Mouse (Mus musculus): ENCODE data around the gene Ankrd35. TPM values are rescaled to one million over a fixed set of nuclear protein-coding genes. Genes with fewer than 3 reads are reported as not detected.
A peak's percentile ranks its signal among the peaks of the same experiment; 100 is the strongest.
"Not testable (repeated sequence)": the region's sequence is repeated elsewhere in the genome, so short reads cannot be mapped to it uniquely, and the experiment has no call there.

Gene Ankrd35
- polyA plus RNA-seq (2017; shearing (Covaris generic)) = under 1 TPM in 1 of 2 experiments, not detected in 1; 0.13 TPM

GRCm38 (mm10) chr3:96669727-96670468 lies at the start of gene Ankrd35:
Ankrd35 (plus strand) TSS chr3:96670131.
- ATAC-seq = peak; percentile 96

- ATAC-seq = no peak
Measured at GRCm38 (mm10) chr3:96623201-96623600, 46.7 kb upstream of the Ankrd35 start.

DNA sequence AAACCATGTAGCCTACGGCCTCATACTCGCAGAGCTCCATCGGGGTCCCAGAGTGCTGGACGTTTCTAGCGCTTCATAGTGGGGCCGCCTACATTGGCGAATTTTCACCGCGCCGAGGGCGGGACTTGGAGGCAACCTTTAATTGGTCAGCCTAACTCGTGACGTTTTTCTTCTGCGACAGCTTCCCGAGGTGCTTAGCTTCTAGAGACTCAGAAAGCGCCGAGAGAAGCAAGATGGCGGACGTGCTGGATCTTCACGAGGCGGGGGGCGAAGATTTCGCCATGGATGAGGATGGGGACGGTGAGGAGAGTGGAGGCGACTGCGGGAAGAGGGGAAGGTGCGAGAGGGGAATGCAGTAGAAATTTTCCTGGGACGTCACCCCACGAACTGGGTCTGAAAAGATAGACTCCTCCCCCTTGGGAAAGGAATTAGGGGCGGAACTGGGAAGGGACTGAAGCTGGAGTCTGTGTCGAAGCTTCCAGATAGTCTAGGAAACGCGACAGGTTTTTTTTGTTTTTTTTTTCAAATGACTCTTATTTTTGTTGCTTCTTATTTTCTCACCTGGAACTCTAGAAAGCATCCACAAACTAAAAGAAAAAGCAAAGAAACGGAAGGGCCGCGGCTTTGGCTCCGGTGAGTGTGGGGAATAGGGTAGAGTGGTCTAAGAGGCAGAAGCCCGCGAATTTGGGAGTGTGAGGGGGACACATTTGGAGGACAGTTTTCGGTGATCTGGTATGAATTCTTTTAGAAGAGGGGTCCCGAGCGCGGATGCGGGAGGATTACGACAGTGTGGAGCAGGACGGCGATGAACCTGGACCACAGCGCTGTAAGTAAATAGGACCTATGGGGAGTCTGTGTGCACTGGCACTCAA lies 40.0 kb upstream of the Ankrd35 start, which contains the start of gene Rbm8a:
TSS of gene Rbm8a (plus strand) at position 205 of the 872 bp plus-strand sequence.
- peak; percentile 99 for ATAC-seq

DNA sequence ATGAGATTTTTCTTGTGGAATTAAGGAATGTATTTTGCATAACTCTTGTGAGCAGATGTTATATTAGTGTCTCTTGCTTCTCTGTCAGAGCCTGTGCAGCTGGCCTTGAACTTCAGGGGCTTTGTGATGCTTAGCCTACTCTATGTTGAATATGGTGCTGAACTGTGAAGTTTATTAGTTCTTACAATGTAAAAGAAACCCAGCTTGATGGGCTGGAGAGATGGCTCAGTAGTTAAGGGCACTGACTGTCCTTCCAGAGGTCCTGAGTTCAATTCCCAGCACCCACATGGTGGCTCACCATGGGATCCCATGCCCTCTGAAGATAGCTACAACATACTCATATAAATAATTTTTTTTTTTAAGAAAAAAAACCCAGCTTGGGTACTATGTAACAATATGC lies 37.9 kb upstream of the Ankrd35 start:
- ATAC-seq = no peak

GRCm38 (mm10) chr3:96634015-96634414 lies 35.9 kb upstream of the Ankrd35 start:
- ATAC-seq = no peak

GRCm38 (mm10) chr3:96634928-96635879 lies 34.7 kb upstream of the Ankrd35 start, which contains the start of the genes Pex11b and Gm42957:
Pex11b (plus strand) TSS chr3:96635376.
Gm42957 (plus strand) TSS chr3:96635474.
- ATAC-seq = peak; percentile 81

DNA sequence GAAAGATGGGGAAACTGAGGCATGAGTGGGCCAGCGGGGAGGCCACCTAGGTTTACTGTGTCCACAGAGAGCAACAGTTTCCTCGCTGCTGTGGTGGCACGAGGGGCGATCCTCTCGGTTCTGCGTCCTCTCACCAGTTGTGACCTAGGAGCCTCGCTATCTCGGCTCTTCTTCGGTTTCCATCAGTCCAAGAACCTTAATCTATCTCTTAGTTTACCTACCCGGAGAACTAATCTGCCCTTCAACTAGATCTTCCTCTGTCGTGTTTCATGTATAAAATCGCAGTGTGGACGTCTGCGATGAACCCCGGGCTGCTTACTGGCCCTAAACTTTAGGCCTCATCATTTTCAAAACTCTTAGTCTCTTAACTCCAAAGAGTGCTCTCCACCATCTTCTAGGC lies 34.0 kb upstream of the Ankrd35 start:
- ATAC-seq = no peak

DNA sequence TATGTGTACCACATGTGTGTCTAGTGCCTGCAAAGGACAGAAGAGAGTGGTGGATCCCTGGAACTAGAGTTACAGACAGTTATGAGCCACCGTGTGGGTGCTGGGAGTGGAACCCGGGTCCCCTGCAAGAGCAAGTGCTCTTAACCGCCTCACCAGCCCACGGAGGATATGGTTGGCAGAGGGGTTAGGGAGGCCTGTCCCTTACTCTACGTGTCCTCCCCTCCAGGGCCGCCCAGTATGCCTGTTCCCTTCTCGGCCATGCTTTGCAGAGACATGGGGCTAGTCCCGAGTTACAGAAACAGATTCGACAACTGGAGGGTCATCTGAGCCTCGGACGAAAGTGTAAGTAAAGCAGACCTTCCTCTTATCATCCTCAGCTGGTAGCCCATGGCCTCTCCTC lies 33.5 kb upstream of the Ankrd35 start:
- ATAC-seq = no peak

DNA sequence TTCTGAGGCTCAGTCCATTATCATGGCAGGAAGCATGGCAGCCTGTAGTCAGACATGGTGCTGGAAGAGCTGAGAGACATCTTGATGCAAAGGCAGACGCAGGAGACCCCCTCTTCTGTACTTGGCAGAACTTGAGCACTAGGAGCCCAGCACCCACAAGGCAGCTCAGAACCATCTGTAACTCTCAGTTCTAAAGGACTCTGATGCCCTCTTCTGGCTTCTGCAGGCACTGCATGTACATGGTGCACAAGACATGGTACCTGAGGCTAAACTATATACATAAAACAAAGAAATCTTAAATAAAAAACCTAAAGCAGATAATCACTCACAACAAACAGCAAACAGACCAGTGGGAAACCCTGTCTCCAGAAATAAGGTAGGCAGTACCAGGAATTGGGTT lies 30.7 kb upstream of the Ankrd35 start:
- ATAC-seq = no peak

DNA sequence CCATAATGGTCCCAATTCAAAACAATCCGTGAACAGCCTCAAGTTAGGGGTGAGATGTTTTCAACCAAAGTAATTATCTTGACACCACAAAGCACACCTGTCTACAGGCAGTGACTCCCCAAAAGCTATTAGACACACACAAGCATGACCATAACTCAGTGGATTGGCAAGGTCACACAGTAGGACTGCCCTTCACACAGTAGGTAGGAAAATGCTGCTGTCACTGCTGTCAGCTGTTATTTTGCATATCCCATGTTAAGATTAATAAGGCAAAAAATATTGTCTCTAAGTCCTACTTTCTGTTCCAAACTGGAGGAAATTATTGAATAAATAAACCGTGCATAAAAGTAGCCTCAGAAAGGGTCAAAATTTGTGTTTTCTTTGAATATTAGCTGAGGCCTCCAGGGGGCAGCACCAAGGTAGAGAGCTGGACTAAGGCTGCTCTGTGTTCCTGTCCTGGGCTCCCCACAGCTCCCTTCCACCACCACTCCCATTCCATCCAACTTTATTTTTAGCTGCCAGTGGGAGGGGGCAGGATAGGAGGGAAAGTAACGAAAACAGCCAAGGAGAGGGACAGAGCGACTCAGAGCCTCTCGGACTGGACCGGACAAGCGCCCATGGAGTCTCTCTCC lies 24.8 kb upstream of the Ankrd35 start, which contains the start of gene Itga10:
TSS of gene Itga10 (plus strand) at position 567 of the 632 bp plus-strand sequence.
- no peak for ATAC-seq

DNA sequence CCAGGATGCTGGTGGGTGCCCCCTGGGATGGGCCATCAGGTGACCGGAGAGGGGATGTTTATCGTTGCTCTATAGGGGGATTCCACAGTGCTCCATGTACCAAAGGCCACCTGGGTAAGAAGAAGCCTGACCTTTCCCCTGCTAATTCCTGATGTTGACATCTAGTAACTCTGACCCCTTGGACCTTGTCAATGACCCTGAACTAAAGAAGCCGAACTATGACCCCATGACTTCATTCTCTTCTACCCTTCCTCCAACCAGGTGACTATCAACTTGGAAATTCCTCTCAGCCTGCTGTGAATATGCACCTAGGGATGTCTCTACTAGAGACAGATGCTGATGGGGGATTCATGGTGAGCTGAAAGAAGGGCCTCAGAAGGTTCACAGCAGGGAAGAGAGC lies 22.6 kb upstream of the Ankrd35 start:
- no peak for ATAC-seq

DNA sequence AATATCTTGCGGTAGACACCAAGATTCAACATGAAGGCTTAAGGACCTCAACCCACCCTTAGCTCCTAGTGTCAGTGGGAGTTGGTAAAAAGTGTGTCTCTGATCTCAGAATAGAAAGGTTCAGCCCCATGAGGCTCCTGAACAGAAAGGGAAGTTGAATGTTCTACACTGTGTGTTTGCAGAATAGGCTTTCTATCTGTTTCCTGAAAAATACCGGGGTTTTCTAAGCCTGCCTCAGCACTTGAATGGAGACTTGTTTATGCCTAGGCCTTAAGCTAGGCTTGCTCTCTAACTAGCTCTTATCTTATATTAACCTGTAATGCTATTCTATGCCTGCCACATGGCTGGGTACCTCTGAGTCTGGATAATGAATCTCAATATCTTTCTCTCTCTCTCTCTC lies 9.0 kb upstream of the Ankrd35 start:
- ATAC-seq = no peak

- no peak for ATAC-seq
Measured at GRCm38 (mm10) chr3:96662731-96663316, 7.1 kb upstream of the Ankrd35 start.

GRCm38 (mm10) chr3:96663432-96664239 lies 6.3 kb upstream of the Ankrd35 start:
- ATAC-seq = peak; percentile 36

- not testable (repeated sequence) for ATAC-seq
Measured at GRCm38 (mm10) chr3:96665732-96666363, 4.1 kb upstream of the Ankrd35 start.

DNA sequence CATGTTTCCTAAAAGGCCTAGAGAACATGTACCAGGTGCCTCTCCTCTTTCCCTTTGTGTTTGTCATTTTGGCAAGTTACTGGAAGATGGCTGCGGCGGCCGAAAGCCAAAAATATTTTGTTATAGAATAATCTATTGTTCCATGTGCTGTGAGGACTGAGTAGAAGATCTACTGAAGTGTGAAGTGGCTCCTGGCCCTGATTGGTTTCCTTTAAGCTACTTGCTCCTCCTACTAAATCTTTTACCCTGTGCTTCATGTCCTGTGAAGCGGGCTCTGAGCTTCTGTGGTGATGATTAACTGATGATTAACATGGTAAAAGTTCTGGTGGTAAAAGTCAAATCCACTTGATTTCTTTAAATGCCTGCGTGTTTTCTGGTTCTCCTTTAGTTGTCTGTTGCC lies 3.0 kb upstream of the Ankrd35 start:
- no peak for ATAC-seq

DNA sequence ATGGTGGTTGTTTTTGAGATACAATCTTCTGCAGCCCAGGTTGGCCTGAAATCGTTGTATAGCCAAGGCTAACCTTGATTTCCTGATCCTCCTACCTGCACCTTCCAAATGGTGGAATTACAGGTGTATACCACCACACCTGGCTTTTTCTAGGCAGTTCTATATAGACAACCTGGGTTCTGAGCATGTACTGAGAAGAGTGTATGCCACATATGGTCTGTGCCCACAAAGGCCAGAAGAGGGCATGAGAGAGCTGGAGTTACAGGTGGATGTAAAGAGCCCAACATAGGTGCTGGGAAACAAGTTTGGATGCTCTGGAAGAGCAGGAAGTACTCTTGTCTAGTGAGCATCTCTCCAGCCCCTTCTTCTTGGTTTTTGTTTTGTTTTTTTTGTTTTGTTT lies 2.6 kb upstream of the Ankrd35 start:
- no peak for ATAC-seq

- no peak for ATAC-seq
Measured at GRCm38 (mm10) chr3:96668424-96669067, 1.4 kb upstream of the Ankrd35 start.

DNA sequence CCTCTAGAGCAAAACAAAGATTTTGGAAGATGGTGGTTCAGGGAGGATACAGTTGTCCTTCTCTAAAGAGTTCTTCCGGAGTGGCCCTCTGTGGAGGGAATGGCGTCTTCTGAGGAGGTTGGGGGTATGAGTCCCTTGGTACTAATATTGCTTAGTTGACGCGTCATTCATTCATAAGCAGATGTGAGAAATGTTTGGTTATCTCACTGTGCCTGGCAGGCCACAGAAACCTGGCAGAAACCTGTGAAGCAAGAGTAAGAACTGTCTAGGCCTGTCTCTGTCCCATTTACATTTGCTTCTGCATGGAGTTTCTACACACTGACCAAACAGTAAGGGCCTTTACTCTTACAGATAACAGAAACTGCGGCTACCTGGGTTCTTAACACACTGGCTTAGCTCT lies 1.6 kb downstream of the Ankrd35 start:
- no peak for ATAC-seq
